8 mouse cellular contexts compared by ENCODE assay signal in genomic region chr17:56614391-56615135, GRCm38 (mm10). TPM values are rescaled to one million over a fixed set of nuclear protein-coding genes. Genes with fewer than 3 reads are reported as not detected.
DNase-seq lines count a peak whose midpoint lies in the region; ATAC-seq lines count a peak whose summit lies in the region.

No protein-coding gene starts in this region.

- H3K9me3 ChIP-seq in embryonic facial prominence, embryonic 10.5 days, result no peaks in the 10 kb centered on the region
- H3K9me3 ChIP-seq in intestine, embryonic 14.5 days (ENCODE audit: control insufficient read depth, low read length), result no peaks in the 10 kb centered on the region
- H3K9me3 ChIP-seq in midbrain, embryonic 16.5 days (replicated peaks; ENCODE audit: control insufficient read depth, low read length, poor library complexity, severe bottlenecking), result no peaks in the 10 kb centered on the region

- H3K27ac ChIP-seq in embryonic facial prominence, embryonic 10.5 days (replicated peaks), result peak overlapping the region; percentile 97
- H3K27ac ChIP-seq in intestine, embryonic 14.5 days (ENCODE audit: low read depth), result no peak overlapping the region; the same call in 1 of the 2 replicates
- H3K27ac ChIP-seq in midbrain, embryonic 16.5 days (ENCODE audit: low read length), result no peak overlapping the region

- peaks cover 43% of the 10 kb centered on the region for H3K4me1 ChIP-seq in embryonic facial prominence, embryonic 10.5 days
- peaks cover 14% of the 10 kb centered on the region for H3K4me1 ChIP-seq in intestine, embryonic 14.5 days (replicated peaks; ENCODE audit: control insufficient read depth, insufficient read depth, low read length)
- peaks cover 15% of the 10 kb centered on the region for H3K4me1 ChIP-seq in midbrain, embryonic 16.5 days (ENCODE audit: control insufficient read depth, insufficient read depth, low read length)

- peak overlapping the region; percentile 87 for H3K4me3 ChIP-seq in embryonic facial prominence, embryonic 10.5 days
- H3K4me3 ChIP-seq in intestine, embryonic 14.5 days (ENCODE audit: low read depth, low read length), result peak overlapping the region; percentile 77
- H3K4me3 ChIP-seq in midbrain, embryonic 16.5 days (ENCODE audit: low read depth, low read length), result peak overlapping the region; percentile 64

- peaks cover 56% of the 10 kb centered on the region for H3K36me3 ChIP-seq in embryonic facial prominence, embryonic 10.5 days (replicated peaks)
- peaks cover 53% of the 10 kb centered on the region for H3K36me3 ChIP-seq in intestine, embryonic 14.5 days (ENCODE audit: control insufficient read depth, insufficient read depth, low read length)
- peaks cover 24% of the 10 kb centered on the region for H3K36me3 ChIP-seq in midbrain, embryonic 16.5 days (ENCODE audit: control insufficient read depth, insufficient read depth, low read length)

- peak; percentile 66 for DNase-seq in adrenal gland, adult 2 months
- DNase-seq in adrenal gland, adult 8-10 months, result no peak
- peak; percentile 55 for DNase-seq in 3134 (ENCODE audit: extremely low read depth, insufficient read length, low spot score)
- DNase-seq in embryonic facial prominence, embryonic 10.5 days (ENCODE audit: low spot score), result no peak
- no peak for DNase-seq in intestine, embryonic 14.5 days (ENCODE audit: low spot score)
- no peak for DNase-seq in thymus, postnatal 25 days
- DNase-seq in urinary bladder, postnatal 10 days (ENCODE audit: low spot score), result no peak

- H3K27me3 ChIP-seq in embryonic facial prominence, embryonic 10.5 days (replicated peaks; ENCODE audit: low read depth, poor library complexity, severe bottlenecking), result no peaks in the 10 kb centered on the region
- H3K27me3 ChIP-seq in intestine, embryonic 14.5 days (replicated peaks; ENCODE audit: control insufficient read depth, insufficient read depth, low read length), result no peaks in the 10 kb centered on the region
- H3K27me3 ChIP-seq in midbrain, embryonic 16.5 days (ENCODE audit: control insufficient read depth, insufficient read depth, low read depth, low read length), result no peaks in the 10 kb centered on the region

- peak overlapping the region; percentile 81 for H3K4me2 ChIP-seq in intestine, embryonic 14.5 days (ENCODE audit: low read length)
- peak overlapping the region; percentile 83 for H3K4me2 ChIP-seq in midbrain, embryonic 16.5 days (ENCODE audit: low read length)

- ATAC-seq in intestine, embryonic 14.5 days (replicated peaks; ENCODE audit: low FRiP score, low TSS enrichment, low read depth), result no peak
- ATAC-seq in midbrain, embryonic 16.5 days, result no peak

- peak overlapping the region; percentile 92 for H3K9ac ChIP-seq in intestine, embryonic 14.5 days (ENCODE audit: low read length)
- H3K9ac ChIP-seq in midbrain, embryonic 16.5 days (ENCODE audit: low read depth, low read length), result peak overlapping the region; percentile 77

- 33% methylated on average over 14 of the region's 14 CpGs for WGBS in embryonic facial prominence, embryonic 10.5 days
- WGBS in intestine, embryonic 14.5 days, result 31% methylated on average over 14 of the region's 14 CpGs
- WGBS in midbrain, embryonic 16.5 days, result 31% methylated on average over 14 of the region's 14 CpGs

RNA-seq across cellular contexts. Expression of gene Rpl36, which starts 1.3 kb away (rescaled TPM):
- 100 to 1,000 TPM; 720 to 828 TPM for total RNA-seq in adrenal gland, adult 2 months (2021)
- 1,273 and 1,721 TPM in 2 replicates for polyA plus RNA-seq in adrenal gland, adult 2 months (2012; rRNA removed)
- 100 to 1,000 TPM; 674 to 792 (median 703) TPM for total RNA-seq in adrenal gland, adult 8-10 months (2022)
- polyA plus RNA-seq in embryonic facial prominence, embryonic 10.5 days (2016; fragmentation: Nextera tagmentation; extraction: Ambion mirVana), result 1,580 and 1,631 TPM in 2 replicates
- polyA plus RNA-seq in intestine, embryonic 14.5 days (2014; fragmentation: Nextera tagmentation; extraction: Ambion mirVana), result 2,427 and 2,673 TPM in 2 replicates
- polyA plus RNA-seq in midbrain, embryonic 16.5 days (2015; fragmentation: Nextera tagmentation; extraction: Ambion mirVana), result 789 and 838 TPM in 2 replicates

RNA-seq across cellular contexts. Expression of gene 2410015M20Rik, which starts 5.0 kb away (rescaled TPM):
- 100 to 1,000 TPM; 317 to 361 TPM for total RNA-seq in adrenal gland, adult 2 months (2021)
- polyA plus RNA-seq in adrenal gland, adult 2 months (2012; rRNA removed), result 98.0 and 117 TPM in 2 replicates
- total RNA-seq in adrenal gland, adult 8-10 months (2022), result 100 to 1,000 TPM; 245 to 323 (median 277) TPM
- polyA plus RNA-seq in embryonic facial prominence, embryonic 10.5 days (2016; fragmentation: Nextera tagmentation; extraction: Ambion mirVana), result 190 and 205 TPM in 2 replicates
- polyA plus RNA-seq in intestine, embryonic 14.5 days (2014; fragmentation: Nextera tagmentation; extraction: Ambion mirVana), result 273 and 284 TPM in 2 replicates
- 171 and 182 TPM in 2 replicates for polyA plus RNA-seq in midbrain, embryonic 16.5 days (2015; fragmentation: Nextera tagmentation; extraction: Ambion mirVana)

RNA-seq across cellular contexts. Expression of gene Lonp1, which starts 12.1 kb away (rescaled TPM):
- total RNA-seq in adrenal gland, adult 2 months (2021), result 100 to 1,000 TPM; 549 to 571 TPM
- 447 and 560 TPM in 2 replicates for polyA plus RNA-seq in adrenal gland, adult 2 months (2012; rRNA removed)
- total RNA-seq in adrenal gland, adult 8-10 months (2022), result 100 to 1,000 TPM; 574 to 853 (median 690) TPM
- 56.5 and 59.0 TPM in 2 replicates for polyA plus RNA-seq in embryonic facial prominence, embryonic 10.5 days (2016; fragmentation: Nextera tagmentation; extraction: Ambion mirVana)
- polyA plus RNA-seq in intestine, embryonic 14.5 days (2014; fragmentation: Nextera tagmentation; extraction: Ambion mirVana), result 64.5 and 71.2 TPM in 2 replicates
- polyA plus RNA-seq in midbrain, embryonic 16.5 days (2015; fragmentation: Nextera tagmentation; extraction: Ambion mirVana), result 42.8 and 43.0 TPM in 2 replicates

RNA-seq across cellular contexts. Expression of gene Catsperd, which starts 13.4 kb away (rescaled TPM):
- 1 to 10 TPM; 1.1 to 6.6 TPM for total RNA-seq in adrenal gland, adult 2 months (2021)
- 1.4 and 1.9 TPM in 2 replicates for polyA plus RNA-seq in adrenal gland, adult 2 months (2012; rRNA removed)
- 1 to 10 TPM; 3.2 to 4.5 (median 3.4) TPM for total RNA-seq in adrenal gland, adult 8-10 months (2022)
- 0.73 and 0.77 TPM in 2 replicates for polyA plus RNA-seq in embryonic facial prominence, embryonic 10.5 days (2016; fragmentation: Nextera tagmentation; extraction: Ambion mirVana)
- polyA plus RNA-seq in intestine, embryonic 14.5 days (2014; fragmentation: Nextera tagmentation; extraction: Ambion mirVana), result 0.93 and 1.1 TPM in 2 replicates
- polyA plus RNA-seq in midbrain, embryonic 16.5 days (2015; fragmentation: Nextera tagmentation; extraction: Ambion mirVana), result 1.8 and 2.1 TPM in 2 replicates

RNA-seq across cellular contexts. Expression of gene Safb, which starts 29.9 kb away (rescaled TPM):
- 100 to 1,000 TPM in 1 of 2 experiments, 10 to 100 TPM in 1; 87.4 to 126 TPM for total RNA-seq in adrenal gland, adult 2 months (2021)
- polyA plus RNA-seq in adrenal gland, adult 2 months (2012; rRNA removed), result 77.8 and 121 TPM in 2 replicates
- 100 to 1,000 TPM in 3 of 4 experiments, 10 to 100 TPM in 1; 87.8 to 184 (median 132) TPM for total RNA-seq in adrenal gland, adult 8-10 months (2022)
- 158 and 162 TPM in 2 replicates for polyA plus RNA-seq in embryonic facial prominence, embryonic 10.5 days (2016; fragmentation: Nextera tagmentation; extraction: Ambion mirVana)
- polyA plus RNA-seq in intestine, embryonic 14.5 days (2014; fragmentation: Nextera tagmentation; extraction: Ambion mirVana), result 73.3 and 81.8 TPM in 2 replicates
- 121 and 122 TPM in 2 replicates for polyA plus RNA-seq in midbrain, embryonic 16.5 days (2015; fragmentation: Nextera tagmentation; extraction: Ambion mirVana)

Comparison
In these comparisons a context has a peak if more than half of its experiments do, and no peak if none do; other contexts are left out.
1. DNase-seq: peak in adrenal gland, adult 2 months (single experiment) and 3134 (single experiment); none in adrenal gland, adult 8-10 months (single experiment), embryonic facial prominence, embryonic 10.5 days (single experiment), intestine, embryonic 14.5 days (single experiment), thymus, postnatal 25 days (single experiment) and urinary bladder, postnatal 10 days (single experiment).
2. Peak in every context shown above with its lines, with median percentiles within 50 percentile points of each other: H3K4me3 ChIP-seq.